In genomic region chr1:158477841-158478240, GRCm38 (mm10) we compare ENCODE assay signal across 18 mouse cellular contexts.
DNase-seq lines count a peak whose midpoint lies in the region; ATAC-seq lines count a peak whose summit lies in the region.
"Had no signal": no experiment of that assay in that cellular context is flagged by ENCODE, and none has a peak within 500 bp of the region (broad histone marks: within the 10 kb centered on the region; RNA-seq: fewer than 3 reads in every experiment).

No protein-coding gene starts in this region.

- H3K36me3 ChIP-seq in hindbrain, embryonic 11.5 days (ENCODE audit: control insufficient read depth, insufficient read depth, low read length), result no peaks in the 10 kb centered on the region
- H3K36me3 ChIP-seq: embryonic facial prominence, embryonic 10.5 days; embryonic facial prominence, embryonic 12.5 days had no signal

- no peaks in the 10 kb centered on the region for H3K9me3 ChIP-seq in hindbrain, embryonic 11.5 days (ENCODE audit: control insufficient read depth, low read length)
- H3K9me3 ChIP-seq: embryonic facial prominence, embryonic 10.5 days; embryonic facial prominence, embryonic 12.5 days; forebrain, embryonic 13.5 days; forebrain, embryonic 15.5 days had no signal

- no peak overlapping the region for H3K27ac ChIP-seq in hindbrain, embryonic 11.5 days (ENCODE audit: low read depth, low read length)
- H3K27ac ChIP-seq: embryonic facial prominence, embryonic 10.5 days; embryonic facial prominence, embryonic 12.5 days; forebrain, embryonic 13.5 days; forebrain, embryonic 15.5 days had no signal

- DNase-seq in adrenal gland, adult 2 months, result peak; percentile 39
- DNase-seq in adrenal gland, postnatal 4 days (ENCODE audit: low spot score in 2 of 2), result no peak
- DNase-seq in adrenal gland, postnatal 14 days, result peak; percentile 21
- DNase-seq in adrenal gland, postnatal 25 days, result no peak
- DNase-seq in adrenal gland, postnatal 36 days, result peak; percentile 2 to 9
- no peak for DNase-seq in hindbrain, embryonic 11.5 days (ENCODE audit: low spot score)
- DNase-seq: cerebellum, adult 11 months; cerebellum, adult 18-20 months; cerebellum, adult 8-10 months; cerebellum, adult 9-11 months; cerebellum, postnatal 25 days; forebrain, postnatal 0 days had no signal

- no peak overlapping the region for H3K4me2 ChIP-seq in hindbrain, embryonic 11.5 days (replicated peaks; ENCODE audit: low read depth, low read length)
- H3K4me2 ChIP-seq: embryonic facial prominence, embryonic 12.5 days; forebrain, embryonic 13.5 days; forebrain, embryonic 15.5 days had no signal

- H3K27me3 ChIP-seq in hindbrain, embryonic 11.5 days (ENCODE audit: control insufficient read depth, insufficient read depth, low read length), result no peaks in the 10 kb centered on the region
- H3K27me3 ChIP-seq: embryonic facial prominence, embryonic 12.5 days; forebrain, embryonic 13.5 days; forebrain, embryonic 15.5 days had no signal

- H3K4me3 ChIP-seq in hindbrain, embryonic 11.5 days (ENCODE audit: low read depth, low read length), result no peak overlapping the region
- H3K4me3 ChIP-seq: embryonic facial prominence, embryonic 10.5 days; embryonic facial prominence, embryonic 12.5 days; forebrain, embryonic 13.5 days; forebrain, embryonic 15.5 days had no signal

- ATAC-seq in hindbrain, embryonic 11.5 days (ENCODE audit: low FRiP score), result no peak
- ATAC-seq: activated CD4-positive, CD25-positive, alpha-beta regulatory T cell, adult 4 months; forebrain, embryonic 13.5 days; forebrain, embryonic 15.5 days; forebrain, postnatal 0 days; Patski had no signal

- no peak overlapping the region for H3K9ac ChIP-seq in hindbrain, embryonic 11.5 days (ENCODE audit: low read depth, low read length)
- H3K9ac ChIP-seq: embryonic facial prominence, embryonic 12.5 days; forebrain, embryonic 13.5 days; forebrain, embryonic 15.5 days; forebrain, postnatal 0 days had no signal

- 97% methylated on average over 1 of the region's 1 CpGs for WGBS in hindbrain, embryonic 11.5 days

- H3K4me1 ChIP-seq in hindbrain, embryonic 11.5 days (replicated peaks; ENCODE audit: control insufficient read depth, insufficient read depth, low read length), result no peaks in the 10 kb centered on the region
- H3K4me1 ChIP-seq: embryonic facial prominence, embryonic 10.5 days; embryonic facial prominence, embryonic 12.5 days; forebrain, embryonic 13.5 days had no signal

Comparison
In these comparisons a context has a peak if more than half of its experiments do, and no peak if none do; other contexts are left out.
1. DNase-seq: peak in adrenal gland, adult 2 months (single experiment), adrenal gland, postnatal 14 days (single experiment) and adrenal gland, postnatal 36 days (2 of 2); none in adrenal gland, postnatal 4 days (0 of 2), adrenal gland, postnatal 25 days (single experiment) and hindbrain, embryonic 11.5 days (single experiment).